Comparison of ENCODE assay signal across 16 mouse cellular contexts in genomic region chrX:127484659-127485058, GRCm38 (mm10).
DNase-seq lines count a peak whose midpoint lies in the region; ATAC-seq lines count a peak whose summit lies in the region.
"Had no signal": no experiment of that assay in that cellular context is flagged by ENCODE, and none has a peak within 500 bp of the region (broad histone marks: within the 10 kb centered on the region; RNA-seq: fewer than 3 reads in every experiment).

No protein-coding gene starts in this region.

- no peak overlapping the region for H3K4me2 ChIP-seq in hindbrain, embryonic 14.5 days (replicated peaks)
- no peak overlapping the region for H3K4me2 ChIP-seq in hindbrain, embryonic 12.5 days (replicated peaks)
- H3K4me2 ChIP-seq: embryonic facial prominence, embryonic 13.5 days; heart, embryonic 12.5 days; kidney, embryonic 15.5 days; liver, embryonic 12.5 days had no signal

- H3K27me3 ChIP-seq in hindbrain, embryonic 14.5 days (ENCODE audit: control insufficient read depth, insufficient read depth, low read length), result no peaks in the 10 kb centered on the region
- H3K27me3 ChIP-seq in hindbrain, embryonic 12.5 days, result no peaks in the 10 kb centered on the region
- H3K27me3 ChIP-seq: embryonic facial prominence, embryonic 13.5 days; heart, embryonic 12.5 days; kidney, embryonic 15.5 days; liver, embryonic 12.5 days had no signal

- no peak overlapping the region for H3K4me3 ChIP-seq in hindbrain, embryonic 14.5 days (replicated peaks; ENCODE audit: low read length)
- no peak overlapping the region for H3K4me3 ChIP-seq in hindbrain, embryonic 12.5 days
- H3K4me3 ChIP-seq: embryonic facial prominence, embryonic 13.5 days; heart, embryonic 12.5 days; kidney, embryonic 15.5 days; liver, embryonic 12.5 days had no signal

- no peaks in the 10 kb centered on the region for H3K9me3 ChIP-seq in hindbrain, embryonic 14.5 days (ENCODE audit: control insufficient read depth, low read length)
- no peaks in the 10 kb centered on the region for H3K9me3 ChIP-seq in hindbrain, embryonic 12.5 days (replicated peaks)
- H3K9me3 ChIP-seq: embryonic facial prominence, embryonic 13.5 days; heart, embryonic 12.5 days; kidney, embryonic 15.5 days; liver, embryonic 12.5 days had no signal

- intact Hi-C loops in gastrocnemius, postnatal 14 days (cut with DNase I; ENCODE audit: low total_unique reads), result no loop called here

- H3K27ac ChIP-seq in hindbrain, embryonic 14.5 days, result no peak overlapping the region
- H3K27ac ChIP-seq in hindbrain, embryonic 12.5 days, result no peak overlapping the region
- H3K27ac ChIP-seq: embryonic facial prominence, embryonic 13.5 days; kidney, embryonic 15.5 days; liver, embryonic 12.5 days had no signal

- no peaks in the 10 kb centered on the region for H3K4me1 ChIP-seq in hindbrain, embryonic 14.5 days (replicated peaks; ENCODE audit: control insufficient read depth, insufficient read depth, low read length)
- no peaks in the 10 kb centered on the region for H3K4me1 ChIP-seq in hindbrain, embryonic 12.5 days
- H3K4me1 ChIP-seq: embryonic facial prominence, embryonic 13.5 days; heart, embryonic 12.5 days; kidney, embryonic 15.5 days; liver, embryonic 12.5 days had no signal

- no peak overlapping the region for H3K9ac ChIP-seq in hindbrain, embryonic 14.5 days
- no peak overlapping the region for H3K9ac ChIP-seq in hindbrain, embryonic 12.5 days
- H3K9ac ChIP-seq: embryonic facial prominence, embryonic 13.5 days; heart, embryonic 12.5 days; kidney, embryonic 15.5 days; liver, embryonic 12.5 days had no signal

- DNase-seq in hindbrain, embryonic 14.5 days (ENCODE audit: low spot score), result peak; percentile 48
- DNase-seq in retina, embryonic 14.5 days (ENCODE audit: low spot score), result peak; percentile 2
- DNase-seq in retina, postnatal 1 day, result no peak
- peak; percentile 6 for DNase-seq in brain, adult 2 months (ENCODE audit: low read depth, low spot score)
- peak; percentile 1 for DNase-seq in telencephalon, adult 2 months (ENCODE audit: low read depth, low spot score)
- no peak for DNase-seq in adrenal gland, postnatal 25 days
- DNase-seq in gastrocnemius, postnatal 14 days, result no peak
- DNase-seq: cerebellum, postnatal 10 days; right cerebral cortex, postnatal 25 days; thymus, postnatal 14 days had no signal

- no peak for ATAC-seq in hindbrain, embryonic 14.5 days (ENCODE audit: low FRiP score)
- no peak for ATAC-seq in hindbrain, embryonic 12.5 days (ENCODE audit: low FRiP score)
- ATAC-seq: activated CD4-positive, CD25-positive, alpha-beta regulatory T cell, adult 4 months; liver, embryonic 12.5 days had no signal

- no peaks in the 10 kb centered on the region for H3K36me3 ChIP-seq in hindbrain, embryonic 14.5 days (replicated peaks; ENCODE audit: control insufficient read depth, insufficient read depth)
- H3K36me3 ChIP-seq in hindbrain, embryonic 12.5 days, result no peaks in the 10 kb centered on the region
- H3K36me3 ChIP-seq: embryonic facial prominence, embryonic 13.5 days; heart, embryonic 12.5 days; kidney, embryonic 15.5 days; liver, embryonic 12.5 days had no signal

Comparison
In these comparisons a context has a peak if more than half of its experiments do, and no peak if none do; other contexts are left out.
1. DNase-seq: peak in hindbrain, embryonic 14.5 days (single experiment), retina, embryonic 14.5 days (single experiment), brain, adult 2 months (single experiment) and telencephalon, adult 2 months (single experiment); none in retina, postnatal 1 day (single experiment), adrenal gland, postnatal 25 days (single experiment) and gastrocnemius, postnatal 14 days (single experiment).